Mouse (Mus musculus) forebrain, postnatal 0 days (tissue): ENCODE data around the gene Zg16. TPM values are rescaled to one million over a fixed set of nuclear protein-coding genes. Genes with fewer than 3 reads are reported as not detected.

Experiments
- ATAC-seq: fragments of 200-750 bp; cut with Nextera tagmentation; 2 replicates; pipeline ENCODE4 v1.8.0; 2017; ENCODE audit warnings: mild to moderate bottlenecking, moderate library complexity
- DNase-seq: peaks from one replicate; pipeline ENCODE4 v3.0.0-alpha.2; 2015
- H3K27ac ChIP-seq: fragments of 300-500 bp; sonication (generic); 2 replicates; pipeline ENCODE4 v1.5.1; 2014; ENCODE audit warnings: low read depth, mild to moderate bottlenecking, antibody characterized with exemption, low read length, moderate library complexity, mixed read lengths
- H3K27me3 ChIP-seq: fragments of 300-500 bp; sonication (generic); 2 replicates; pipeline ENCODE4 v1.6.1; 2014; ENCODE audit warnings: mild to moderate bottlenecking, low read length, mixed read lengths; ENCODE audit not compliant: insufficient read depth
- H3K36me3 ChIP-seq: fragments of 300-500 bp; sonication (generic); 2 replicates; pipeline ENCODE4 v1.6.1; 2014; ENCODE audit warnings: mild to moderate bottlenecking, moderate library complexity; ENCODE audit not compliant: insufficient read depth
- H3K4me1 ChIP-seq: fragments of 300-500 bp; sonication (generic); 2 replicates; pipeline ENCODE4 v1.6.1; 2014; ENCODE audit warnings: antibody characterized with exemption; ENCODE audit not compliant: insufficient read depth
- H3K4me2 ChIP-seq: fragments of 300-500 bp; sonication (generic); 2 replicates; pipeline ENCODE4 v1.6.1; 2014; ENCODE audit warnings: low read depth, mild to moderate bottlenecking, moderate library complexity
- H3K4me3 ChIP-seq: fragments of 300-500 bp; sonication (generic); 2 replicates; pipeline ENCODE4 v1.5.1; 2014; ENCODE audit warnings: low read depth, low read length, mixed read lengths
- H3K9ac ChIP-seq: fragments of 300-500 bp; sonication (generic); 2 replicates; pipeline ENCODE4 v1.6.1; 2014; ENCODE audit warnings: mild to moderate bottlenecking
- H3K9me3 ChIP-seq: fragments of 300-500 bp; sonication (generic); 2 replicates; pipeline ENCODE4 v1.6.1; 2016; ENCODE audit warnings: low read length
- CTCF ChIP-seq: sonication (generic); IDR thresholded peaks from 2 replicates; pipeline ENCODE4 v1.5.1; 2016; ENCODE audit warnings: antibody characterized with exemption, control low read depth, low read depth
- WGBS: fragments of 180-500 bp; shearing (Covaris S2); extraction: QIAGEN DNeasy Blood & Tissue Kit; methylation state at CpG from one replicate; pipeline ENCODE4 v1.1.7; 2014; 5-methylcytosine and 5-hydroxymethylcytosine counted together
- polyA plus RNA-seq: library from polyadenylated mRNA; unstranded; fragments of >200 nt; fragmentation: Nextera tagmentation; extraction: Ambion mirVana; gene quantifications from 2 replicates; pipeline ENCODE4 v1.2.1, GENCODE M21; 2015
- total RNA-seq: library from RNA; depleted of rRNA; stranded (reverse); fragments of >200 nt; gene quantifications from 2 replicates; pipeline ENCODE4 v1.2.3, GENCODE M21; 2014

Zg16 gene
- total and polyA plus RNA-seq, 2 experiments from 2014 or later: not detected

GRCm38 (mm10) chr7:127020031-127020430 is 67.1 kb downstream of the Zg16 start:
- H3K4me1 ChIP-seq: peaks cover 56% of the 10 kb centered on the region
- ATAC-seq (no peak), DNase-seq (peak; percentile 24)
- peak overlapping the region; percentile 88 for H3K4me2 ChIP-seq
- WGBS: 40% methylated on average over 3 of the region's 3 CpGs
- H3K9ac ChIP-seq: peak overlapping the region; percentile 71
- peaks cover 19% of the 10 kb centered on the region for H3K36me3 ChIP-seq
- peak overlapping the region; percentile 86 for H3K27ac ChIP-seq
- TF ChIP-seq CTCF: no peak
- H3K9me3 ChIP-seq: no peaks in the 10 kb centered on the region
- peak overlapping the region; percentile 46 for H3K4me3 ChIP-seq
- H3K27me3 ChIP-seq: no peaks in the 10 kb centered on the region

GRCm38 (mm10) chr7:127019306-127019960 is 67.7 kb downstream of the Zg16 start:
- DNase-seq (no peak), ATAC-seq (no peak)
- peak overlapping the region; percentile 46 for H3K4me3 ChIP-seq
- WGBS: 73% methylated on average over 14 of the region's 14 CpGs
- H3K9me3 ChIP-seq: no peaks in the 10 kb centered on the region
- no peak for TF ChIP-seq CTCF
- H3K27me3 ChIP-seq: no peaks in the 10 kb centered on the region
- peak overlapping the region; percentile 86; the same call in 1 of the 2 replicates for H3K27ac ChIP-seq
- H3K9ac ChIP-seq: peak overlapping the region; percentile 71
- H3K36me3 ChIP-seq: peaks cover 23% of the 10 kb centered on the region
- H3K4me1 ChIP-seq: peaks cover 53% of the 10 kb centered on the region
- peak overlapping the region; percentile 88 for H3K4me2 ChIP-seq

- no peak overlapping the region for H3K4me3 ChIP-seq
- WGBS: 84% methylated on average over 15 of the region's 15 CpGs
- H3K27ac ChIP-seq: 0 out of 2 replicates have a peak overlapping the region, but pooled peaks have one; percentile 35
- no peaks in the 10 kb centered on the region for H3K27me3 ChIP-seq
- TF ChIP-seq CTCF: no peak
- H3K4me1 ChIP-seq: peaks cover 45% of the 10 kb centered on the region
- peak overlapping the region; percentile 88; the same call in 1 of the 2 replicates for H3K4me2 ChIP-seq
- peak overlapping the region; percentile 22; the same call in 1 of the 2 replicates for H3K9ac ChIP-seq
- peaks cover 28% of the 10 kb centered on the region for H3K36me3 ChIP-seq
- ATAC-seq (no peak), DNase-seq (no peak)
- H3K9me3 ChIP-seq: no peaks in the 10 kb centered on the region
Measured at GRCm38 (mm10) chr7:127018416-127019305, 68.5 kb downstream of the Zg16 start.

GRCm38 (mm10) chr7:127017950-127018345 is 69.2 kb downstream of the Zg16 start:
- Histone ChIP-seq H3K36me3 (peaks cover 28% of the 10 kb centered on the region), H3K4me1 (peaks cover 41% of the 10 kb centered on the region)
- ATAC-seq: no peak

GRCm38 (mm10) chr7:127016971-127017949 is 69.9 kb downstream of the Zg16 start, which contains the start of gene Pagr1a:
TSS of gene Pagr1a (minus strand) at chr7:127017352.
- peaks cover 41% of the 10 kb centered on the region for H3K4me1 ChIP-seq
- DNase-seq: peak; percentile 100
- peak within 1 kb of the TSS; percentile 94 for H3K4me2 ChIP-seq
- no peaks in the 10 kb centered on the region for H3K27me3 ChIP-seq
- no peaks in the 10 kb centered on the region for H3K9me3 ChIP-seq
- peak; percentile 89 for TF ChIP-seq CTCF
- ATAC-seq: peak; percentile 86
- peak within 1 kb of the TSS; percentile 87 for H3K27ac ChIP-seq
- peak within 1 kb of the TSS; percentile 80 for H3K9ac ChIP-seq
- WGBS: 2% methylated on average over 39 of the region's 39 CpGs
- H3K4me3 ChIP-seq: peak within 1 kb of the TSS; percentile 46
- H3K36me3 ChIP-seq: peaks cover 24% of the 10 kb centered on the region

More at GRCm38 (mm10) chr7:127017950-127018345, 69.2 kb downstream of the Zg16 start:
- Histone ChIP-seq H3K27me3 (no peaks in the 10 kb centered on the region), H3K27ac (0 out of 2 replicates have a peak overlapping the region, but pooled peaks have one; percentile 35), H3K9me3 (no peaks in the 10 kb centered on the region), H3K4me2 (no peak overlapping the region), H3K4me3 (no peak overlapping the region), H3K9ac (0 out of 2 replicates have a peak overlapping the region, but pooled peaks have one; percentile 14)
- 52% methylated on average over 6 of the region's 6 CpGs for WGBS
- DNase-seq: no peak
- no peak for TF ChIP-seq CTCF

GRCm38 (mm10) chr7:127016486-127016938 is 70.6 kb downstream of the Zg16 start:
- no peak for TF ChIP-seq CTCF
- peak overlapping the region; percentile 80 for H3K9ac ChIP-seq
- under 1% methylated on average over 22 of the region's 22 CpGs for WGBS

More at GRCm38 (mm10) chr7:127016486-127016938, 70.6 kb downstream of the Zg16 start:
- Histone ChIP-seq H3K36me3 (peaks cover 21% of the 10 kb centered on the region; the same call in 1 of the 2 replicates), H3K4me1 (peaks cover 38% of the 10 kb centered on the region), H3K9me3 (no peaks in the 10 kb centered on the region), H3K27me3 (no peaks in the 10 kb centered on the region), H3K4me3 (peak overlapping the region; percentile 46), H3K4me2 (peak overlapping the region; percentile 94), H3K27ac (peak overlapping the region; percentile 87)
- ATAC-seq (peak; percentile 55), DNase-seq (no peak)
